19 mouse cellular contexts compared by ENCODE assay signal in genomic region chr2:35449687-35450622, GRCm38 (mm10). TPM values are rescaled to one million over a fixed set of nuclear protein-coding genes. Genes with fewer than 3 reads are reported as not detected.
A peak's percentile ranks its signal among the peaks of the same experiment; 100 is the strongest.
DNase-seq lines count a peak whose midpoint lies in the region; ATAC-seq and TF ChIP-seq lines count a peak whose summit lies in the region.
"Had no signal": no experiment of that assay in that cellular context is flagged by ENCODE, and none has a peak within 500 bp of the region (broad histone marks: within the 10 kb centered on the region; RNA-seq: fewer than 3 reads in every experiment).

No protein-coding gene starts in this region.

- no peaks in the 10 kb centered on the region; the same call in 1 of the 2 replicates for H3K4me1 ChIP-seq in forebrain, embryonic 11.5 days (replicated peaks; ENCODE audit: control insufficient read depth, insufficient read depth, low read length)
- no peaks in the 10 kb centered on the region for H3K4me1 ChIP-seq in forebrain, embryonic 15.5 days
- peaks cover 30% of the 10 kb centered on the region for H3K4me1 ChIP-seq in lung, embryonic 15.5 days
- peaks cover 47 to 85% of the 10 kb centered on the region in 2 experiments for H3K4me1 ChIP-seq in CH12.LX (ENCODE audit: control insufficient read depth in 1 of 2, insufficient read depth in 2 of 2)
- H3K4me1 ChIP-seq in liver, embryonic 14.5 days (replicated peaks; ENCODE audit: control insufficient read depth in 2 of 2, insufficient read depth in 2 of 2, low read length in 1 of 2): peaks cover 38 to 69% of the 10 kb centered on the region in 2 experiments
- peaks cover 44% of the 10 kb centered on the region for H3K4me1 ChIP-seq in kidney, embryonic 16.5 days (ENCODE audit: insufficient read depth, low read length)
- H3K4me1 ChIP-seq: forebrain, embryonic 13.5 days; midbrain, embryonic 15.5 days had no signal

- WGBS in forebrain, embryonic 11.5 days: 86% methylated on average over 12 of the region's 12 CpGs
- 87% methylated on average over 12 of the region's 12 CpGs for WGBS in forebrain, embryonic 15.5 days
- 62% methylated on average over 12 of the region's 12 CpGs for WGBS in lung, embryonic 15.5 days
- WGBS in liver, embryonic 14.5 days (ENCODE audit: insufficient replicate concordance): 40% methylated on average over 12 of the region's 12 CpGs
- WGBS in kidney, embryonic 16.5 days: 75% methylated on average over 12 of the region's 12 CpGs

- no peaks in the 10 kb centered on the region for H3K9me3 ChIP-seq in forebrain, embryonic 11.5 days (ENCODE audit: control insufficient read depth, low read length)
- H3K9me3 ChIP-seq in forebrain, embryonic 15.5 days: no peaks in the 10 kb centered on the region
- no peaks in the 10 kb centered on the region for H3K9me3 ChIP-seq in lung, embryonic 15.5 days
- no peaks in the 10 kb centered on the region for H3K9me3 ChIP-seq in CH12.LX (replicated peaks; ENCODE audit: low read length)
- no peaks in the 10 kb centered on the region for H3K9me3 ChIP-seq in liver, embryonic 14.5 days (ENCODE audit: control insufficient read depth, low read length)
- no peaks in the 10 kb centered on the region for H3K9me3 ChIP-seq in kidney, embryonic 16.5 days (ENCODE audit: low read length)
- H3K9me3 ChIP-seq: embryonic facial prominence, embryonic 13.5 days; forebrain, embryonic 13.5 days; hindbrain, embryonic 10.5 days; intestine, embryonic 15.5 days; limb, embryonic 15.5 days; midbrain, embryonic 15.5 days; neural tube, embryonic 15.5 days had no signal

- H3K4me2 ChIP-seq in forebrain, embryonic 11.5 days (ENCODE audit: low read depth, low read length, severe bottlenecking): no peak overlapping the region
- no peak overlapping the region for H3K4me2 ChIP-seq in forebrain, embryonic 15.5 days (replicated peaks)
- no peak overlapping the region for H3K4me2 ChIP-seq in lung, embryonic 15.5 days
- peak overlapping the region; percentile 26 for H3K4me2 ChIP-seq in CH12.LX (ENCODE audit: insufficient read depth, low read depth, poor library complexity, severe bottlenecking)
- peak overlapping the region; percentile 46 for H3K4me2 ChIP-seq in liver, embryonic 14.5 days (ENCODE audit: low read depth)
- H3K4me2 ChIP-seq in kidney, embryonic 16.5 days (replicated peaks; ENCODE audit: low read depth, low read length): no peak overlapping the region
- H3K4me2 ChIP-seq: embryonic facial prominence, embryonic 13.5 days; forebrain, embryonic 13.5 days; intestine, embryonic 15.5 days; limb, embryonic 15.5 days; midbrain, embryonic 15.5 days; neural tube, embryonic 15.5 days had no signal

- no peak for ATAC-seq in forebrain, embryonic 11.5 days (replicated peaks; ENCODE audit: low FRiP score)
- no peak for ATAC-seq in forebrain, embryonic 15.5 days (replicated peaks)
- ATAC-seq in lung, embryonic 15.5 days (ENCODE audit: borderline replicate concordance, extremely low read depth, low FRiP score, low TSS enrichment): no peak
- ATAC-seq in liver, embryonic 14.5 days (ENCODE audit: insufficient read depth): no peak
- no peak for ATAC-seq in kidney, embryonic 16.5 days (ENCODE audit: low FRiP score, low TSS enrichment)
- ATAC-seq: forebrain, embryonic 13.5 days; intestine, embryonic 15.5 days; midbrain, embryonic 15.5 days had no signal

- peak; percentile 47 for DNase-seq in forebrain, embryonic 11.5 days (ENCODE audit: low spot score)
- DNase-seq in lung, postnatal 14 days: no peak
- DNase-seq in CH12.LX (ENCODE audit: extremely low read depth): no peak
- DNase-seq in liver, embryonic 14.5 days (ENCODE audit: low read depth in 3 of 3, low spot score in 3 of 3): no peak
- no peak for DNase-seq in adrenal gland, adult 8-10 months
- DNase-seq: adrenal gland, postnatal 10 days; right cerebral cortex, adult 18-20 months had no signal

- H3K79me2 ChIP-seq in CH12.LX (replicated peaks; ENCODE audit: control insufficient read depth, extremely low read depth, insufficient read depth, poor library complexity, severe bottlenecking): peaks cover 57% of the 10 kb centered on the region

- TF ChIP-seq POLR2A in CH12.LX (IDR thresholded peaks at IDR 0.05; ENCODE audit: low read depth, low read length): no peak

- H3K27ac ChIP-seq in forebrain, embryonic 11.5 days (ENCODE audit: low read depth, low read length): no peak overlapping the region
- H3K27ac ChIP-seq in forebrain, embryonic 15.5 days (replicated peaks): no peak overlapping the region
- H3K27ac ChIP-seq in lung, embryonic 15.5 days: peak overlapping the region; percentile 39; the same call in 1 of the 2 replicates
- H3K27ac ChIP-seq in CH12.LX (ENCODE audit: insufficient read depth, low read depth): peak overlapping the region; percentile 93
- H3K27ac ChIP-seq in liver, embryonic 14.5 days: no peak overlapping the region; the same call in 1 of the 2 replicates
- no peak overlapping the region for H3K27ac ChIP-seq in kidney, embryonic 16.5 days (ENCODE audit: low read length)
- H3K27ac ChIP-seq: embryonic facial prominence, embryonic 13.5 days; forebrain, embryonic 13.5 days; hindbrain, embryonic 10.5 days; intestine, embryonic 15.5 days; left cerebral cortex, adult 2 months; limb, embryonic 15.5 days; midbrain, embryonic 15.5 days; neural tube, embryonic 15.5 days had no signal

- peak; percentile 88 for TF ChIP-seq EP300 in CH12.LX (IDR thresholded peaks at IDR 0.05; ENCODE audit: low read length)
- no peak for TF ChIP-seq EP300 in liver, embryonic 14.5 days (IDR thresholded peaks at IDR 0.05; ENCODE audit: low read depth)

- TF ChIP-seq CTCF in CH12.LX (conservative IDR thresholded peaks at IDR 0.05 in 1 of 2, IDR thresholded peaks at IDR 0.05 in 1 of 2; ENCODE audit: low read depth in 2 of 2, low read length in 2 of 2): no peak
- TF ChIP-seq CTCF in liver, embryonic 14.5 days (IDR thresholded peaks at IDR 0.05; ENCODE audit: low read depth): no peak

- in situ Hi-C loops in CH12.LX (cut with MboI; ENCODE audit: low pct_ligation_motif_present, low pct_unique_long_range_greater_than_20kb, low sequenced_read_pairs): no loop called here

- H3K9ac ChIP-seq in forebrain, embryonic 11.5 days (ENCODE audit: low read length): no peak overlapping the region
- no peak overlapping the region for H3K9ac ChIP-seq in forebrain, embryonic 15.5 days (replicated peaks)
- no peak overlapping the region for H3K9ac ChIP-seq in lung, embryonic 15.5 days
- H3K9ac ChIP-seq in CH12.LX (ENCODE audit: insufficient read depth, low read depth): peak overlapping the region; percentile 49
- no peak overlapping the region for H3K9ac ChIP-seq in liver, embryonic 14.5 days (replicated peaks)
- no peak overlapping the region for H3K9ac ChIP-seq in kidney, embryonic 16.5 days (replicated peaks; ENCODE audit: low read length)
- H3K9ac ChIP-seq: embryonic facial prominence, embryonic 13.5 days; forebrain, embryonic 13.5 days; intestine, embryonic 15.5 days; limb, embryonic 15.5 days; midbrain, embryonic 15.5 days; neural tube, embryonic 15.5 days had no signal

- dilution Hi-C loops in CH12.LX (cut with MboI; ENCODE audit: extremely low pct_ligation_motif_present, extremely low pct_unique_long_range_greater_than_20kb, low sequenced_read_pairs): no loop called here

- H3K4me3 ChIP-seq in forebrain, embryonic 11.5 days (ENCODE audit: low read depth, low read length): no peak overlapping the region
- no peak overlapping the region for H3K4me3 ChIP-seq in forebrain, embryonic 15.5 days
- H3K4me3 ChIP-seq in lung, embryonic 15.5 days: no peak overlapping the region
- no peak overlapping the region for H3K4me3 ChIP-seq in CH12.LX (replicated peaks in 1 of 3; ENCODE audit: low read depth in 2 of 3, low read length in 2 of 3, poor library complexity in 1 of 3)
- H3K4me3 ChIP-seq in liver, embryonic 14.5 days (ENCODE audit: insufficient read depth in 1 of 2, low read depth in 2 of 2, low read length in 2 of 2): no peak overlapping the region
- H3K4me3 ChIP-seq in kidney, embryonic 16.5 days (ENCODE audit: low read length): no peak overlapping the region
- H3K4me3 ChIP-seq: embryonic facial prominence, embryonic 13.5 days; forebrain, embryonic 13.5 days; hindbrain, embryonic 10.5 days; intestine, embryonic 15.5 days; left cerebral cortex, adult 2 months; limb, embryonic 15.5 days; midbrain, embryonic 15.5 days; neural tube, embryonic 15.5 days had no signal

- H3K36me3 ChIP-seq in forebrain, embryonic 11.5 days (ENCODE audit: control insufficient read depth, insufficient read depth, low read length): no peaks in the 10 kb centered on the region
- no peaks in the 10 kb centered on the region for H3K36me3 ChIP-seq in forebrain, embryonic 15.5 days
- no peaks in the 10 kb centered on the region for H3K36me3 ChIP-seq in lung, embryonic 15.5 days
- peaks cover 0 to 16% of the 10 kb centered on the region in 2 experiments for H3K36me3 ChIP-seq in CH12.LX (replicated peaks in 1 of 2; ENCODE audit: control insufficient read depth in 1 of 2, insufficient read depth in 1 of 2, low read length in 1 of 2)
- H3K36me3 ChIP-seq in liver, embryonic 14.5 days (replicated peaks; ENCODE audit: control insufficient read depth, insufficient read depth, low read depth): no peaks in the 10 kb centered on the region; the same call in 1 of the 2 replicates
- H3K36me3 ChIP-seq in kidney, embryonic 16.5 days (ENCODE audit: insufficient read depth, low read length): no peaks in the 10 kb centered on the region
- H3K36me3 ChIP-seq: embryonic facial prominence, embryonic 13.5 days; hindbrain, embryonic 10.5 days; intestine, embryonic 15.5 days; limb, embryonic 15.5 days; midbrain, embryonic 15.5 days; neural tube, embryonic 15.5 days had no signal

- H3K27me3 ChIP-seq in forebrain, embryonic 11.5 days (ENCODE audit: control insufficient read depth, insufficient read depth, low read length): no peaks in the 10 kb centered on the region
- H3K27me3 ChIP-seq in forebrain, embryonic 15.5 days: no peaks in the 10 kb centered on the region
- no peaks in the 10 kb centered on the region for H3K27me3 ChIP-seq in lung, embryonic 15.5 days
- no peaks in the 10 kb centered on the region for H3K27me3 ChIP-seq in CH12.LX (replicated peaks)
- H3K27me3 ChIP-seq in liver, embryonic 14.5 days (ENCODE audit: control insufficient read depth, insufficient read depth, low read length): no peaks in the 10 kb centered on the region
- H3K27me3 ChIP-seq in kidney, embryonic 16.5 days (ENCODE audit: insufficient read depth, low read length): no peaks in the 10 kb centered on the region
- H3K27me3 ChIP-seq: embryonic facial prominence, embryonic 13.5 days; forebrain, embryonic 13.5 days; intestine, embryonic 15.5 days; limb, embryonic 15.5 days; midbrain, embryonic 15.5 days; neural tube, embryonic 15.5 days had no signal

- no peak for TF ChIP-seq RAD21 in CH12.LX (IDR thresholded peaks at IDR 0.05; ENCODE audit: low read depth, low read length)

RNA-seq across cellular contexts. Expression of gene Ggta1, which starts 13.1 kb away (rescaled TPM):
- 5.1 and 7.2 TPM in 2 replicates for polyA plus RNA-seq in forebrain, embryonic 11.5 days (2014; fragmentation: Nextera tagmentation; extraction: Ambion mirVana)
- 4.8 and 5.8 TPM in 2 replicates for polyA plus RNA-seq in forebrain, embryonic 15.5 days (2015; fragmentation: Nextera tagmentation; extraction: Ambion mirVana)
- polyA plus RNA-seq in lung, embryonic 15.5 days (2015; fragmentation: Nextera tagmentation; extraction: Ambion mirVana): 19.6 and 20.8 TPM in 2 replicates
- total RNA-seq in CH12.LX (2012; rRNA removed) (55.8 and 67.2 TPM in 2 replicates), CH12.LX (2014; rRNA removed) (46.9 and 52.0 TPM in 2 replicates)
- 38.4 and 40.5 TPM in 2 replicates for polyA plus RNA-seq in CH12.LX (2012; ENCODE audit: insufficient read length, low read depth)
- polyA plus RNA-seq in liver, embryonic 14.5 days (2012; rRNA removed): 4.4 and 6.3 TPM in 2 replicates
- polyA plus RNA-seq in liver, embryonic 14.5 days (2014; fragmentation: Nextera tagmentation; extraction: Ambion mirVana): 7.0 and 7.6 TPM in 2 replicates
- 23.3 and 24.2 TPM in 2 replicates for polyA plus RNA-seq in kidney, embryonic 16.5 days (2015; fragmentation: Nextera tagmentation; extraction: Ambion mirVana)
- 10 to 100 TPM in 3 of 4 experiments, 1 to 10 TPM in 1; 8.8 to 14.1 (median 10.8) TPM for total RNA-seq in adrenal gland, adult 8-10 months (2022)

RNA-seq across cellular contexts. Expression of gene 4930402F06Rik, which starts 53.0 kb away (rescaled TPM):
- not detected in 2 replicates for polyA plus RNA-seq in forebrain, embryonic 11.5 days (2014; fragmentation: Nextera tagmentation; extraction: Ambion mirVana)
- polyA plus RNA-seq in forebrain, embryonic 15.5 days (2015; fragmentation: Nextera tagmentation; extraction: Ambion mirVana): not detected in 2 replicates
- polyA plus RNA-seq in lung, embryonic 15.5 days (2015; fragmentation: Nextera tagmentation; extraction: Ambion mirVana): not detected in 2 replicates
- total RNA-seq in CH12.LX (2012; rRNA removed) (not detected in 2 replicates), CH12.LX (2014; rRNA removed) (not detected in 2 replicates)
- polyA plus RNA-seq in CH12.LX (2012; ENCODE audit: insufficient read length, low read depth): not detected in 2 replicates
- polyA plus RNA-seq in liver, embryonic 14.5 days (2012; rRNA removed): not detected in 2 replicates
- not detected in 2 replicates for polyA plus RNA-seq in liver, embryonic 14.5 days (2014; fragmentation: Nextera tagmentation; extraction: Ambion mirVana)
- not detected in 2 replicates for polyA plus RNA-seq in kidney, embryonic 16.5 days (2015; fragmentation: Nextera tagmentation; extraction: Ambion mirVana)
- total RNA-seq in adrenal gland, adult 8-10 months (2022): not detected
- total RNA-seq: adrenal gland, postnatal 10 days; gastrocnemius, adult 18-20 months; left cerebral cortex, adult 2 months had no signal
- polyA plus RNA-seq: embryonic facial prominence, embryonic 13.5 days; forebrain, embryonic 13.5 days; hindbrain, embryonic 10.5 days; intestine, embryonic 15.5 days; limb, embryonic 15.5 days; midbrain, embryonic 15.5 days; neural tube, embryonic 15.5 days had no signal

Comparison
In these comparisons a context has a peak if more than half of its experiments do, and no peak if none do; other contexts are left out.
1. H3K27ac ChIP-seq: peak in lung, embryonic 15.5 days (single experiment) and CH12.LX (single experiment); none in forebrain, embryonic 11.5 days (single experiment), forebrain, embryonic 15.5 days (single experiment), liver, embryonic 14.5 days (single experiment) and kidney, embryonic 16.5 days (single experiment).
2. H3K4me2 ChIP-seq: peak in CH12.LX (single experiment) and liver, embryonic 14.5 days (single experiment); none in forebrain, embryonic 11.5 days (single experiment), forebrain, embryonic 15.5 days (single experiment), lung, embryonic 15.5 days (single experiment) and kidney, embryonic 16.5 days (single experiment).